Mouse (Mus musculus) cortical plate, adult 2 months (tissue): ENCODE measurements around the gene Prr29.

ENCODE experiments used
- CTCF ChIP-seq: fragments of 200-500 bp; IDR thresholded peaks from 2 replicates; pipeline ENCODE4 v1.5.1; 2011; ENCODE audit warnings: mild to moderate bottlenecking, control low read depth, low read length; ENCODE audit not compliant: insufficient read depth; ENCODE audit errors: extremely low read depth
- POLR2A ChIP-seq: fragments of 200-500 bp; IDR thresholded peaks from 2 replicates; pipeline ENCODE4 v1.6.1; 2011; ENCODE audit warnings: mild to moderate bottlenecking, low read length, control low read depth; ENCODE audit not compliant: insufficient read depth; ENCODE audit errors: extremely low read depth

DNA sequence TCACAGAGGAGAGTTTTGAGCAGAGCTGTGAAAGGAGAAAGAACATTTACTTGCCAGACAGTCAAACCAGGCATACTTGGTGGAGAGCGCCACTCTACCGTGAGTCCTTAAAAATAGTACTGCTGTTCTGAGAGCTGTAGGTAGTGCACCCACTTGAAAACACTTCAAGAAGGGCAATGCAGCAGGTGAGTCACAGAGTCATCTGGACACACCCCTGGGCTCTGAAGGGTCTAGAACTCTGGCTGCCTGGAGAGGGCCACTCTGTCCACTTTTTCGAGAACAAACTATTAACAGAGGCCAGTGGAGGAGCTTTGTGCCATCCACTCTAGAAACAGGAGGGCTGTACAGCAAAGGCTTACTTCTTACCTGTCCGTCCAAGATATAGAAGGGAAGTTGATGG lies 61.2 kb downstream of the Prr29 start:
- TF ChIP-seq CTCF (no peak), POLR2A (no peak)
